Mouse (Mus musculus) gastrocnemius, adult 2 months (tissue): ENCODE data around the gene Zmat5. TPM values are rescaled to one million over a fixed set of nuclear protein-coding genes. Genes with fewer than 3 reads are reported as not detected.

Experiments
- DNase-seq: peaks from one replicate; pipeline ENCODE4 v3.0.0; 2022
- H3K27ac ChIP-seq: fragments of 200-600 bp; 2 replicates; pipeline ENCODE4 v1.8.1; 2022; ENCODE audit warnings: mild to moderate bottlenecking
- H3K4me3 ChIP-seq: fragments of 200-600 bp; 2 replicates; pipeline ENCODE4 v1.8.1; 2022; ENCODE audit warnings: mild to moderate bottlenecking, moderate library complexity
- CTCF ChIP-seq: fragments of 200-600 bp; IDR thresholded peaks from 2 replicates; pipeline ENCODE4 v1.8.1; 2022; ENCODE audit warnings: antibody characterized with exemption, mild to moderate bottlenecking, moderate library complexity
- intact Hi-C: fragments of 180-260 bp; cut with DNase I; formaldehyde crosslinking; loops from one replicate; pipeline ENCODE4 v1.15.1; 2025
- total RNA-seq, 2 experiments: library from RNA; stranded (reverse); gene quantifications; 2 replicates each; pipeline ENCODE4 v1.2.3; 2021

Gene Zmat5
- total RNA-seq, 2 experiments from 2014 or later: 23.3 to 28.5 TPM

- no peak for DNase-seq
- Histone ChIP-seq H3K4me3 (no peak overlapping the region), H3K27ac (no peak overlapping the region)
- no peak for TF ChIP-seq CTCF
- intact Hi-C loops: no loop called here
Measured at GRCm38 (mm10) chr11:4678700-4679440, 25.6 kb upstream of the Zmat5 start.

GRCm38 (mm10) chr11:4679441-4679832 lies 25.0 kb upstream of the Zmat5 start:
- Histone ChIP-seq H3K4me3 (no peak overlapping the region), H3K27ac (no peak overlapping the region)

GRCm38 (mm10) chr11:4680126-4680525 lies 24.4 kb upstream of the Zmat5 start:
- no peak for DNase-seq
- no peak overlapping the region for H3K4me3 ChIP-seq
- no peak for TF ChIP-seq CTCF
- intact Hi-C loops: no loop called here
- H3K27ac ChIP-seq: no peak overlapping the region

More at GRCm38 (mm10) chr11:4679441-4679832, 25.0 kb upstream of the Zmat5 start:
- DNase-seq: no peak
- TF ChIP-seq CTCF: no peak
- intact Hi-C loops: no loop called here

- no peak overlapping the region for H3K4me3 ChIP-seq
- TF ChIP-seq CTCF: no peak
- H3K27ac ChIP-seq: no peak overlapping the region
- intact Hi-C loops: no loop called here
- no peak for DNase-seq
Measured at GRCm38 (mm10) chr11:4683516-4683915, 21.0 kb upstream of the Zmat5 start.

- intact Hi-C loops: no loop called here
- no peak for TF ChIP-seq CTCF
- H3K27ac ChIP-seq: no peak overlapping the region
- no peak overlapping the region for H3K4me3 ChIP-seq
- DNase-seq: no peak
Measured at GRCm38 (mm10) chr11:4684186-4684585, 20.3 kb upstream of the Zmat5 start.

GRCm38 (mm10) chr11:4685071-4685470 lies 19.4 kb upstream of the Zmat5 start:
- TF ChIP-seq CTCF: no peak
- no peak overlapping the region for H3K4me3 ChIP-seq
- intact Hi-C loops: no loop called here
- no peak for DNase-seq
- H3K27ac ChIP-seq: no peak overlapping the region

- Histone ChIP-seq H3K27ac (no peak overlapping the region), H3K4me3 (no peak overlapping the region)
- DNase-seq: no peak
- intact Hi-C loops: no loop called here
- no peak for TF ChIP-seq CTCF
Measured at GRCm38 (mm10) chr11:4685510-4685909, 19.0 kb upstream of the Zmat5 start.

GRCm38 (mm10) chr11:4687027-4687426 lies 17.5 kb upstream of the Zmat5 start:
- no peak for TF ChIP-seq CTCF
- no peak for DNase-seq
- Histone ChIP-seq H3K4me3 (no peak overlapping the region), H3K27ac (no peak overlapping the region)
- intact Hi-C loops: no loop called here

GRCm38 (mm10) chr11:4687874-4688273 lies 16.6 kb upstream of the Zmat5 start:
- no peak for TF ChIP-seq CTCF

GRCm38 (mm10) chr11:4688632-4689380 lies 15.7 kb upstream of the Zmat5 start:
- intact Hi-C loops: no loop called here
- H3K4me3 ChIP-seq: no peak overlapping the region
- no peak for TF ChIP-seq CTCF

More at GRCm38 (mm10) chr11:4687874-4688273, 16.6 kb upstream of the Zmat5 start:
- intact Hi-C loops: no loop called here
- no peak overlapping the region for H3K27ac ChIP-seq
- H3K4me3 ChIP-seq: no peak overlapping the region
- DNase-seq: no peak

GRCm38 (mm10) chr11:4690353-4690752 lies 14.1 kb upstream of the Zmat5 start:
- no peak for TF ChIP-seq CTCF
- no peak overlapping the region for H3K4me3 ChIP-seq
- intact Hi-C loops: no loop called here
- DNase-seq: no peak
- no peak overlapping the region for H3K27ac ChIP-seq

More at GRCm38 (mm10) chr11:4688632-4689380, 15.7 kb upstream of the Zmat5 start:
- no peak for DNase-seq
- no peak overlapping the region for H3K27ac ChIP-seq

GRCm38 (mm10) chr11:4691213-4691612 lies 13.3 kb upstream of the Zmat5 start:
- Histone ChIP-seq H3K27ac (no peak overlapping the region), H3K4me3 (no peak overlapping the region)
- TF ChIP-seq CTCF: no peak
- no peak for DNase-seq
- intact Hi-C loops: no loop called here

- no peak overlapping the region for H3K4me3 ChIP-seq
- intact Hi-C loops: no loop called here
- no peak for DNase-seq
- H3K27ac ChIP-seq: no peak overlapping the region
- TF ChIP-seq CTCF: no peak
Measured at GRCm38 (mm10) chr11:4692162-4692561, 12.3 kb upstream of the Zmat5 start.
